Mouse (Mus musculus) hindbrain, embryonic 15.5 days (tissue): Measurements from ENCODE around the gene Spata31d1b. TPM values are rescaled to one million over a fixed set of nuclear protein-coding genes. Genes with fewer than 3 reads are reported as not detected.

Experiments used
- ATAC-seq: fragments of 200-750 bp; cut with Nextera tagmentation; 2 replicates; pipeline ENCODE4 v1.8.0; 2017; ENCODE audit warnings: low read depth, moderate number of reproducible peaks, moderate TSS enrichment; ENCODE audit not compliant: low FRiP score
- H3K27ac ChIP-seq: fragments of 300-500 bp; sonication (generic); replicated peaks from 2 replicates; pipeline ENCODE4 v1.5.1; 2015; ENCODE audit warnings: mild to moderate bottlenecking, inconsistent platforms
- H3K27me3 ChIP-seq: fragments of 300-500 bp; sonication (generic); 2 replicates; pipeline ENCODE4 v1.6.1; 2015; ENCODE audit warnings: control low read depth, inconsistent platforms
- H3K36me3 ChIP-seq: fragments of 300-500 bp; sonication (generic); 2 replicates; pipeline ENCODE4 v1.6.1; 2015; ENCODE audit warnings: control low read depth, inconsistent platforms
- H3K4me1 ChIP-seq: fragments of 300-500 bp; sonication (generic); replicated peaks from 2 replicates; pipeline ENCODE4 v1.6.1; 2015; ENCODE audit warnings: control low read depth, inconsistent platforms
- H3K4me2 ChIP-seq: fragments of 300-500 bp; sonication (generic); 2 replicates; pipeline ENCODE4 v1.6.1; 2015; ENCODE audit warnings: moderate library complexity, mild to moderate bottlenecking, inconsistent platforms
- H3K4me3 ChIP-seq: fragments of 300-500 bp; sonication (generic); 2 replicates; pipeline ENCODE4 v1.5.1; 2015; ENCODE audit warnings: mild to moderate bottlenecking, inconsistent platforms
- H3K9ac ChIP-seq: fragments of 300-500 bp; sonication (generic); 2 replicates; pipeline ENCODE4 v1.6.1; 2015; ENCODE audit warnings: inconsistent platforms
- H3K9me3 ChIP-seq: fragments of 300-500 bp; sonication (generic); 2 replicates; pipeline ENCODE4 v1.6.1; 2016; ENCODE audit warnings: control low read depth, inconsistent platforms
- WGBS: fragments of 180-500 bp; shearing (Covaris S2); methylation state at CpG from one replicate; pipeline ENCODE4 v1.1.7; 2015; 5-methylcytosine and 5-hydroxymethylcytosine counted together
- polyA plus RNA-seq: library from polyadenylated mRNA; unstranded; fragments of >200 nt; fragmentation: Nextera tagmentation; extraction: Ambion mirVana; gene quantifications from 2 replicates; pipeline ENCODE4 v1.2.1, GENCODE M21; 2015

Gene Spata31d1b
- polyA plus RNA-seq, 1 experiment from 2014 or later, result not detected

GRCm38 (mm10) chr13:59766786-59767515, 54.9 kb downstream of the Spata31d1b start:
- WGBS, result 71% methylated on average over 11 of the region's 11 CpGs
- peak overlapping the region; percentile 3 for H3K4me2 ChIP-seq
- no peaks in the 10 kb centered on the region for H3K27me3 ChIP-seq
- ATAC-seq, result no peak
- peaks cover 47% of the 10 kb centered on the region for H3K4me1 ChIP-seq
- H3K27ac ChIP-seq, result no peak overlapping the region
- no peak overlapping the region for H3K4me3 ChIP-seq
- H3K9ac ChIP-seq, result no peak overlapping the region
- H3K9me3 ChIP-seq, result no peaks in the 10 kb centered on the region
- H3K36me3 ChIP-seq, result peaks cover 4% of the 10 kb centered on the region

- H3K27me3 ChIP-seq, result no peaks in the 10 kb centered on the region
- H3K4me1 ChIP-seq, result peaks cover 47% of the 10 kb centered on the region
- ATAC-seq, result no peak
- no peaks in the 10 kb centered on the region for H3K9me3 ChIP-seq
- 33% methylated on average over 13 of the region's 13 CpGs for WGBS
- H3K36me3 ChIP-seq, result peaks cover 10% of the 10 kb centered on the region
- no peak overlapping the region for H3K27ac ChIP-seq
- peak overlapping the region; percentile 89 for H3K4me3 ChIP-seq
- peak overlapping the region; percentile 71 for H3K4me2 ChIP-seq
- peak overlapping the region; percentile 76 for H3K9ac ChIP-seq
Observed at GRCm38 (mm10) chr13:59768531-59768930, 56.4 kb downstream of the Spata31d1b start.

Other genes starting within 250 kb of the Spata31d1b start
- gene Agtpbp1, start 127.1 kb upstream of the Spata31d1b start, polyA plus RNA-seq, result 65.9 and 67.6 TPM in 2 replicates
- 120 and 126 TPM in 2 replicates for gene Naa35, start 127.0 kb upstream of the Spata31d1b start, polyA plus RNA-seq
- 23.0 and 30.7 TPM in 2 replicates for gene Golm1, start 36.5 kb upstream of the Spata31d1b start, polyA plus RNA-seq
- gene 4921517D22Rik, start 18.2 kb upstream of the Spata31d1b start, polyA plus RNA-seq, result not detected in 2 replicates
- gene Spata31d1a, start 2.0 kb upstream of the Spata31d1b start, polyA plus RNA-seq, result 0.05 TPM in 1 of 2 replicates, not detected in the other
- not detected in 2 replicates for gene Spata31d1d, start 19.5 kb downstream of the Spata31d1b start, polyA plus RNA-seq
- 0.05 and 0.21 TPM in 2 replicates for gene 1700014D04Rik, start 34.5 kb downstream of the Spata31d1b start, polyA plus RNA-seq
- 160 and 163 TPM in 2 replicates for gene Isca1, start 57.5 kb downstream of the Spata31d1b start, polyA plus RNA-seq
- gene Gm49354, start 70.0 kb downstream of the Spata31d1b start, polyA plus RNA-seq, result not detected in 2 replicates
- 41.5 and 42.6 TPM in 2 replicates for gene Tut7, start 110.9 kb downstream of the Spata31d1b start, polyA plus RNA-seq